16 mouse cellular contexts compared by ENCODE assay signal in genomic region chr16:31342556-31342955, GRCm38 (mm10). TPM values are rescaled to one million over a fixed set of nuclear protein-coding genes. Genes with fewer than 3 reads are reported as not detected.
DNase-seq lines count a peak whose midpoint lies in the region; ATAC-seq and TF ChIP-seq lines count a peak whose summit lies in the region.
"Had no signal": no experiment of that assay in that cellular context is flagged by ENCODE, and none has a peak within 500 bp of the region (broad histone marks: within the 10 kb centered on the region; RNA-seq: fewer than 3 reads in every experiment).

No protein-coding gene starts in this region.

- no peak for TF ChIP-seq POLR2A in lung, adult 2 months (IDR thresholded peaks at IDR 0.05; ENCODE audit: borderline replicate concordance, extremely low read depth, low read depth, low read length)

- H3K4me3 ChIP-seq in embryonic facial prominence, embryonic 14.5 days (ENCODE audit: low read depth, low read length) = no peak overlapping the region
- H3K4me3 ChIP-seq in embryonic facial prominence, embryonic 10.5 days = no peak overlapping the region
- H3K4me3 ChIP-seq in midbrain, embryonic 10.5 days = no peak overlapping the region
- H3K4me3 ChIP-seq in midbrain, embryonic 16.5 days (ENCODE audit: low read depth, low read length) = no peak overlapping the region
- H3K4me3 ChIP-seq in lung, adult 2 months (replicated peaks; ENCODE audit: extremely low read depth, low read depth, low read length) = no peak overlapping the region
- H3K4me3 ChIP-seq: forebrain, embryonic 13.5 days; liver, embryonic 12.5 days; myocyte had no signal

- no peak overlapping the region for H3K27ac ChIP-seq in embryonic facial prominence, embryonic 14.5 days (replicated peaks; ENCODE audit: low read depth, low read length)
- H3K27ac ChIP-seq in embryonic facial prominence, embryonic 10.5 days (replicated peaks) = no peak overlapping the region
- H3K27ac ChIP-seq in midbrain, embryonic 10.5 days (replicated peaks) = peak overlapping the region; percentile 64
- H3K27ac ChIP-seq in midbrain, embryonic 16.5 days (ENCODE audit: low read length) = no peak overlapping the region
- H3K27ac ChIP-seq: forebrain, embryonic 13.5 days; liver, embryonic 12.5 days had no signal

- peak; percentile 33; the same call in 1 of the 2 replicates for ATAC-seq in embryonic facial prominence, embryonic 14.5 days (ENCODE audit: low read depth)
- ATAC-seq in midbrain, embryonic 16.5 days = no peak
- ATAC-seq: forebrain, embryonic 13.5 days; inflammation-experienced regulatory T-cells, adult 6 months; liver, embryonic 12.5 days had no signal

- H3K9me3 ChIP-seq in embryonic facial prominence, embryonic 14.5 days (ENCODE audit: control insufficient read depth, low read length) = no peaks in the 10 kb centered on the region
- no peaks in the 10 kb centered on the region for H3K9me3 ChIP-seq in embryonic facial prominence, embryonic 10.5 days
- H3K9me3 ChIP-seq in midbrain, embryonic 10.5 days (replicated peaks) = no peaks in the 10 kb centered on the region
- H3K9me3 ChIP-seq in midbrain, embryonic 16.5 days (replicated peaks; ENCODE audit: control insufficient read depth, low read length, poor library complexity, severe bottlenecking) = no peaks in the 10 kb centered on the region
- H3K9me3 ChIP-seq: forebrain, embryonic 13.5 days; liver, embryonic 12.5 days had no signal

- 20% methylated on average over 5 of the region's 5 CpGs for WGBS in embryonic facial prominence, embryonic 14.5 days
- 19% methylated on average over 5 of the region's 5 CpGs for WGBS in embryonic facial prominence, embryonic 10.5 days
- WGBS in midbrain, embryonic 10.5 days = 12% methylated on average over 5 of the region's 5 CpGs
- WGBS in midbrain, embryonic 16.5 days = 8% methylated on average over 5 of the region's 5 CpGs
- WGBS in lung, adult 2 months = 38% methylated on average over 5 of the region's 5 CpGs

- no peak overlapping the region for H3K9ac ChIP-seq in embryonic facial prominence, embryonic 14.5 days (ENCODE audit: low read depth, low read length)
- H3K9ac ChIP-seq in midbrain, embryonic 16.5 days (ENCODE audit: low read depth, low read length) = no peak overlapping the region
- H3K9ac ChIP-seq: forebrain, embryonic 13.5 days; liver, embryonic 12.5 days had no signal

- TF ChIP-seq CTCF in lung, adult 2 months (IDR thresholded peaks at IDR 0.05; ENCODE audit: insufficient read depth, low read length) = no peak

- no peaks in the 10 kb centered on the region for H3K36me3 ChIP-seq in embryonic facial prominence, embryonic 14.5 days (ENCODE audit: control insufficient read depth, insufficient read depth, low read length)
- no peaks in the 10 kb centered on the region for H3K36me3 ChIP-seq in embryonic facial prominence, embryonic 10.5 days (replicated peaks)
- no peaks in the 10 kb centered on the region for H3K36me3 ChIP-seq in midbrain, embryonic 10.5 days
- H3K36me3 ChIP-seq in midbrain, embryonic 16.5 days (ENCODE audit: control insufficient read depth, insufficient read depth, low read length) = no peaks in the 10 kb centered on the region
- H3K36me3 ChIP-seq: liver, embryonic 12.5 days had no signal

- H3K27me3 ChIP-seq in embryonic facial prominence, embryonic 14.5 days (replicated peaks; ENCODE audit: control insufficient read depth, insufficient read depth, low read length) = no peaks in the 10 kb centered on the region
- H3K27me3 ChIP-seq in embryonic facial prominence, embryonic 10.5 days (replicated peaks; ENCODE audit: low read depth, poor library complexity, severe bottlenecking) = no peaks in the 10 kb centered on the region; the same call in 1 of the 2 replicates
- peaks cover 13% of the 10 kb centered on the region for H3K27me3 ChIP-seq in midbrain, embryonic 10.5 days (ENCODE audit: low read depth, poor library complexity, severe bottlenecking)
- H3K27me3 ChIP-seq in midbrain, embryonic 16.5 days (ENCODE audit: control insufficient read depth, insufficient read depth, low read depth, low read length) = no peaks in the 10 kb centered on the region
- H3K27me3 ChIP-seq: forebrain, embryonic 13.5 days had no signal

- no peaks in the 10 kb centered on the region for H3K4me1 ChIP-seq in embryonic facial prominence, embryonic 14.5 days (ENCODE audit: control insufficient read depth, insufficient read depth, low read length)
- peaks cover 22% of the 10 kb centered on the region for H3K4me1 ChIP-seq in embryonic facial prominence, embryonic 10.5 days
- H3K4me1 ChIP-seq in midbrain, embryonic 10.5 days = peaks cover 33% of the 10 kb centered on the region
- no peaks in the 10 kb centered on the region for H3K4me1 ChIP-seq in midbrain, embryonic 16.5 days (ENCODE audit: control insufficient read depth, insufficient read depth, low read length)
- no peaks in the 10 kb centered on the region; the same call in 1 of the 2 replicates for H3K4me1 ChIP-seq in lung, adult 2 months (ENCODE audit: control insufficient read depth, insufficient read depth, low read length)
- H3K4me1 ChIP-seq: liver, embryonic 12.5 days had no signal

- no peak overlapping the region for H3K4me2 ChIP-seq in embryonic facial prominence, embryonic 14.5 days (ENCODE audit: low read depth, low read length)
- H3K4me2 ChIP-seq in midbrain, embryonic 16.5 days (ENCODE audit: low read length) = no peak overlapping the region
- H3K4me2 ChIP-seq: forebrain, embryonic 13.5 days; liver, embryonic 12.5 days had no signal

- peak; percentile 63 for DNase-seq in embryonic facial prominence, embryonic 14.5 days (ENCODE audit: low spot score)
- no peak for DNase-seq in embryonic facial prominence, embryonic 10.5 days (ENCODE audit: low spot score)
- DNase-seq in midbrain, embryonic 10.5 days (ENCODE audit: low spot score) = no peak
- DNase-seq in heart, postnatal 4 days = peak; percentile 46
- DNase-seq in retina, embryonic 14.5 days (ENCODE audit: low spot score) = peak; percentile 33
- no peak for DNase-seq in lung, adult 2 months
- DNase-seq in urinary bladder, postnatal 14 days (ENCODE audit: low spot score) = no peak
- DNase-seq: adrenal gland, postnatal 14 days; gastrocnemius, postnatal 25 days; kidney, postnatal 25 days; thymus, adult 18-20 months had no signal

RNA-seq across cellular contexts. Expression of gene Apod, which starts 27.9 kb away (rescaled TPM):
- polyA plus RNA-seq in embryonic facial prominence, embryonic 14.5 days (2014; fragmentation: Nextera tagmentation; extraction: Ambion mirVana) = 63.0 and 64.0 TPM in 2 replicates
- polyA plus RNA-seq in embryonic facial prominence, embryonic 10.5 days (2016; fragmentation: Nextera tagmentation; extraction: Ambion mirVana) = 5.0 and 6.1 TPM in 2 replicates
- polyA plus RNA-seq in midbrain, embryonic 10.5 days (2016; fragmentation: Nextera tagmentation; extraction: Ambion mirVana) = 17.4 and 29.0 TPM in 2 replicates
- 83.5 and 89.1 TPM in 2 replicates for polyA plus RNA-seq in midbrain, embryonic 16.5 days (2015; fragmentation: Nextera tagmentation; extraction: Ambion mirVana)
- under 1 TPM; 0.27 to 0.45 TPM for total RNA-seq in heart, postnatal 4 days (2021)
- 2.9 and 5.1 TPM in 2 replicates for polyA plus RNA-seq in lung, adult 2 months (2012; rRNA removed)
- polyA plus RNA-seq: liver, embryonic 12.5 days had no signal

Comparison
In these comparisons a context has a peak if more than half of its experiments do, and no peak if none do; other contexts are left out.
1. DNase-seq: peak in embryonic facial prominence, embryonic 14.5 days (single experiment), heart, postnatal 4 days (single experiment) and retina, embryonic 14.5 days (single experiment); none in embryonic facial prominence, embryonic 10.5 days (single experiment), midbrain, embryonic 10.5 days (single experiment), lung, adult 2 months (single experiment) and urinary bladder, postnatal 14 days (single experiment).